Mouse (Mus musculus) liver, postnatal 0 days (tissue): Measurements from ENCODE around the gene Olfr606. TPM values are rescaled to one million over a fixed set of nuclear protein-coding genes. Genes with fewer than 3 reads are reported as not detected.

ENCODE experiments used
- ATAC-seq: fragments of 200-750 bp; cut with Nextera tagmentation; 2 replicates; pipeline ENCODE4 v1.8.0; 2017; ENCODE audit warnings: mild to moderate bottlenecking, moderate library complexity
- DNase-seq: peaks from one replicate; pipeline ENCODE4 v3.0.0-alpha.2; 2016
- H3K27ac ChIP-seq: fragments of 300-500 bp; sonication (generic); 2 replicates; pipeline ENCODE4 v1.5.1; 2014; ENCODE audit warnings: antibody characterized with exemption, moderate library complexity, mild to moderate bottlenecking, low read depth
- H3K27me3 ChIP-seq: fragments of 300-500 bp; sonication (generic); 2 replicates; pipeline ENCODE4 v1.6.1; 2014; ENCODE audit warnings: low read length, control low read depth, mixed read lengths; ENCODE audit not compliant: insufficient read depth
- H3K36me3 ChIP-seq: fragments of 300-500 bp; sonication (generic); replicated peaks from 2 replicates; pipeline ENCODE4 v1.6.1; 2014; ENCODE audit warnings: mild to moderate bottlenecking, control low read depth, low read length, moderate library complexity, mixed read lengths; ENCODE audit not compliant: insufficient read depth
- H3K4me1 ChIP-seq: fragments of 300-500 bp; sonication (generic); 2 replicates; pipeline ENCODE4 v1.6.1; 2014; ENCODE audit warnings: antibody characterized with exemption, mild to moderate bottlenecking, control low read depth; ENCODE audit not compliant: insufficient read depth
- H3K4me2 ChIP-seq: fragments of 300-500 bp; sonication (generic); 2 replicates; pipeline ENCODE4 v1.6.1; 2014; ENCODE audit warnings: low read depth, mild to moderate bottlenecking, low read length, moderate library complexity, mixed read lengths
- H3K4me3 ChIP-seq: fragments of 300-500 bp; sonication (generic); 2 replicates; pipeline ENCODE4 v1.5.1; 2014; ENCODE audit warnings: low read depth, low read length
- H3K9ac ChIP-seq: fragments of 300-500 bp; sonication (generic); replicated peaks from 2 replicates; pipeline ENCODE4 v1.6.1; 2014; ENCODE audit warnings: mild to moderate bottlenecking, moderate library complexity
- H3K9me3 ChIP-seq: fragments of 300-500 bp; sonication (generic); 2 replicates; pipeline ENCODE4 v1.6.1; 2016; ENCODE audit warnings: mild to moderate bottlenecking, control low read depth, low read length, mixed read lengths
- CTCF ChIP-seq: sonication (generic); IDR thresholded peaks from 2 replicates; pipeline ENCODE4 v1.5.1; 2016; ENCODE audit warnings: antibody characterized with exemption, low read depth
- EP300 ChIP-seq: IDR thresholded peaks from 2 replicates; pipeline ENCODE4 v1.6.1; 2016; ENCODE audit warnings: antibody characterized with exemption, low read depth, mild to moderate bottlenecking
- WGBS: fragments of 180-500 bp; shearing (Covaris S2); extraction: QIAGEN DNeasy Blood & Tissue Kit; methylation state at CpG from one replicate; pipeline ENCODE4 v1.1.7; 2014; ENCODE audit not compliant: insufficient replicate concordance; 5-methylcytosine and 5-hydroxymethylcytosine counted together
- microRNA-seq: library from miRNA; unstranded; fragments of <30 nt; microRNA quantifications from one replicate; pipeline ENCODE4, GENCODE M21; 2016
- polyA plus RNA-seq: library from polyadenylated mRNA; unstranded; fragments of >200 nt; fragmentation: Nextera tagmentation; extraction: Ambion mirVana; gene quantifications from 2 replicates; pipeline ENCODE4 v1.2.1, GENCODE M21; 2015

Gene Olfr606
- polyA plus RNA-seq, 1 experiment from 2014 or later = not detected

- Histone ChIP-seq H3K27me3 (no peaks in the 10 kb centered on the region), H3K36me3 (no peaks in the 10 kb centered on the region), H3K9me3 (no peaks in the 10 kb centered on the region), H3K27ac (no peak within 1 kb of the TSS), H3K4me3 (no peak within 1 kb of the TSS), H3K4me2 (no peak within 1 kb of the TSS), H3K4me1 (no peaks in the 10 kb centered on the region), H3K9ac (no peak within 1 kb of the TSS)
- WGBS = 69% methylated on average over 1 of the region's 1 CpGs
- TF ChIP-seq EP300 (no peak), CTCF (no peak)
- DNase-seq (no peak), ATAC-seq (no peak)
Measured at GRCm38 (mm10) chr7:103497962-103498361, 49.1 kb downstream of the Olfr606 start, which contains the start of gene Olfr609. Gene Olfr609, minus strand, starts transcription at chr7:103498062.

Small RNA genes within 50 kb of the gene (microRNA-seq; reads per million reads assigned to microRNA genes)
- not detected for gene Gm25774

Other genes starting within 250 kb of the Olfr606 start
- gene Olfr593, start 237.2 kb upstream of the Olfr606 start, polyA plus RNA-seq = not detected in 2 replicates
- gene Olfr594, start 232.1 kb upstream of the Olfr606 start, polyA plus RNA-seq = not detected in 2 replicates
- not detected in 2 replicates for gene Usp17ld, start 196.5 kb upstream of the Olfr606 start, polyA plus RNA-seq
- gene Olfr596, start 143.4 kb upstream of the Olfr606 start, polyA plus RNA-seq = not detected in 2 replicates
- gene Olfr597, start 132.7 kb upstream of the Olfr606 start, polyA plus RNA-seq = not detected in 2 replicates
- gene Olfr598, start 125.5 kb upstream of the Olfr606 start, polyA plus RNA-seq = not detected in 2 replicates
- not detected in 2 replicates for gene Olfr599, start 113.1 kb upstream of the Olfr606 start, polyA plus RNA-seq
- gene Olfr600, start 99.4 kb upstream of the Olfr606 start, polyA plus RNA-seq = not detected in 2 replicates
- not detected in 2 replicates for gene Olfr601, start 86.4 kb upstream of the Olfr606 start, polyA plus RNA-seq
- not detected in 2 replicates for gene Olfr603, start 62.9 kb upstream of the Olfr606 start, polyA plus RNA-seq
- not detected in 2 replicates for gene Usp17lc, start 34.0 kb upstream of the Olfr606 start, polyA plus RNA-seq
- not detected in 2 replicates for gene Olfr605, start 3.6 kb upstream of the Olfr606 start, polyA plus RNA-seq
- not detected in 2 replicates for gene Olfr607, start 15.1 kb downstream of the Olfr606 start, polyA plus RNA-seq
- gene Olfr608, start 20.8 kb downstream of the Olfr606 start, polyA plus RNA-seq = not detected in 2 replicates
- not detected in 2 replicates for gene Olfr609, start 49.0 kb downstream of the Olfr606 start, polyA plus RNA-seq
- not detected in 2 replicates for gene Olfr610, start 63.1 kb downstream of the Olfr606 start, polyA plus RNA-seq
- not detected in 2 replicates for gene Olfr611, start 71.8 kb downstream of the Olfr606 start, polyA plus RNA-seq
- not detected in 2 replicates for gene Olfr612, start 93.7 kb downstream of the Olfr606 start, polyA plus RNA-seq
- not detected in 2 replicates for gene Olfr613, start 99.0 kb downstream of the Olfr606 start, polyA plus RNA-seq
- not detected in 2 replicates for gene Olfr615, start 107.0 kb downstream of the Olfr606 start, polyA plus RNA-seq
- not detected in 2 replicates for gene Olfr616, start 120.1 kb downstream of the Olfr606 start, polyA plus RNA-seq
- not detected in 2 replicates for gene Olfr617, start 124.0 kb downstream of the Olfr606 start, polyA plus RNA-seq
- not detected in 2 replicates for gene Olfr618, start 141.1 kb downstream of the Olfr606 start, polyA plus RNA-seq
- not detected in 2 replicates for gene Olfr619, start 151.5 kb downstream of the Olfr606 start, polyA plus RNA-seq
- gene Olfr620, start 163.5 kb downstream of the Olfr606 start, polyA plus RNA-seq = not detected in 2 replicates
- gene Olfr622, start 193.7 kb downstream of the Olfr606 start, polyA plus RNA-seq = not detected in 2 replicates
- gene Olfr623, start 214.7 kb downstream of the Olfr606 start, polyA plus RNA-seq = not detected in 2 replicates
- 0.01 TPM in 1 of 2 replicates, not detected in the other for gene Olfr624, start 222.1 kb downstream of the Olfr606 start, polyA plus RNA-seq
- not detected in 2 replicates for gene Olfr625-ps1, start 233.7 kb downstream of the Olfr606 start, polyA plus RNA-seq